Mouse (Mus musculus): ENCODE results near the gene Nudt8.
A peak's percentile ranks its signal among the peaks of the same experiment; 100 is the strongest.
"Not testable (repeated sequence)": the region's sequence is repeated elsewhere in the genome, so short reads cannot be mapped to it uniquely, and the experiment has no call there.

Gene Nudt8

GRCm38 (mm10) chr19:4017921-4018587 is 17.7 kb downstream of the Nudt8 start:
- DNase-seq = no peak

DNA sequence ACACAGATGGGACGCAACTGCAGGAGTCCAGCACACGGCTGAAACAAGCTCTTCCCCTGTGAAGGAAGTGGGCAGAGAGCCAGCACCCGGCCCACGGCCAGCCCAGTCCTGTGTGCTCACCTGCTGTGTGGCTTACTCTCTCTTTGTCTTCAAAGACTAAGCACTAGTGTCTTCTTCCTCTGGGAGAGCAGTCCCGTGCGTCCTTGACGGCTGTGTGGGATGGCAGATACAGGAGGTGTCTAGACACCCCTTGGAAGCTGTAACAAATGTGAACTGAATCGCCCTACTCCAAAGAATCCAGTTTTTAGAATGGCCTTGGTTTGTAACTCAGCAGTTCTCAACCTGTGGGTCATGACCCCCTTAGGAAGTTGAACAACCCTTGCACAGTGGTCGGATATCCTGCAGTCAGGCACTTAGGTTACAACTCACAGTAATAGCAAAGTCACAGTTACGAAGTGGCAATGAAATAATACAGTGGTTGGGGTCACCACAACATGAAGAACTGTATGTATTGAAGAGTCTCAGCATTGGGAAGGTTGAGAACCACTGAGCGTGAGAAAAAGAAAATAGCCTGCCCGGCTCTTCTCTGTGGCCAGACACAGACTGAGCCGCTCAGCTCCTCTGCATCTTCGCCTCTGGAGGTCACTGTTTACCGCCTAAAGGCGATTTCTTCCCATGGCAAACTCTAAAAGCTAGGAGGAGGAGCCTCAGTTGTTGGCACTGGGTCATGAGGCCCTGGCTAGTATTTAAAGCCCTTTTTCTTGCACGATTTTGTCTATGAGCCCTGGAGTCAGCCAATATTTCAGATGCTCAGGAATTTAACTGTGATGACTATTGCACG is 18.6 kb downstream of the Nudt8 start:
- DNase-seq = peak; percentile 90

GRCm38 (mm10) chr19:4023185-4023584 is 22.8 kb downstream of the Nudt8 start:
- no peak for DNase-seq

DNA sequence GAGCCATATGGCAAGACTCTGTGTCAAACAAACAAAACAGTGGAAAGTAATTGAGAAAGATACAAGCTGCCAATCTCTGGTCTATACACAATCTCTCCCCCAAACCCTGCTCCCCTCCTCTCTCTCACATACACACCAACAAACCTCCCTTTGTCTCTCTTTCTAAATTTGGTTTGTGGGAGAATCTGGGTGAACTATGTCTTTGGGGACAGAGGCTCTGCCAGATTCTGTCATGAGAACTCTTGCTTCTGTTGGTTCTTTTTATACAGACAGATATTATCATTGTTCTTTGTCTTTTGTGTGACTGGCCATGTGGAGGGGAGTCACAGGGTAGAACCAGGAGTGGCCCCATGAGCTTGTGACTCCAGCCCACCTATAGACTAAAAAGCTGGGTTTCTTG is 27.2 kb downstream of the Nudt8 start:
- no peak for DNase-seq

DNA sequence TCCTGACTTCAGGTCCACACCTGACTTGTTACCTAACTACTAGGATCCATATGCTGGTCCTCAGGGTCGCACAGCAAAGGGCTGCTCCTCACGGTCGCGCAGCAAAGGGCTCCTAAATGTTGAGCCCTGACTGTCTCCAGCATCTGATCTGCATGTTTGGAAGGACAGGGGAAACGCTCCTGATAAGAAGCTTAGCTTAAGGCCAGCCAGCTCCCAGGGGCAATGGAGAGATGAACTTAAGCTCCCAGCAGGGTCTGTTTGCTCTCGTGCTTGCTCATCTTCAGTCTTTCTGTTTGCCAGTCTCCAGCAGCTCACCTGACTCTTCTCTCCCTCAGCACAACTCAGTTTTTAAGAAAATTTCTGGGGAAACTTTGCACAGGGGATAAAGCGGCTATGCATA is 32.3 kb downstream of the Nudt8 start:
- DNase-seq = no peak

DNA sequence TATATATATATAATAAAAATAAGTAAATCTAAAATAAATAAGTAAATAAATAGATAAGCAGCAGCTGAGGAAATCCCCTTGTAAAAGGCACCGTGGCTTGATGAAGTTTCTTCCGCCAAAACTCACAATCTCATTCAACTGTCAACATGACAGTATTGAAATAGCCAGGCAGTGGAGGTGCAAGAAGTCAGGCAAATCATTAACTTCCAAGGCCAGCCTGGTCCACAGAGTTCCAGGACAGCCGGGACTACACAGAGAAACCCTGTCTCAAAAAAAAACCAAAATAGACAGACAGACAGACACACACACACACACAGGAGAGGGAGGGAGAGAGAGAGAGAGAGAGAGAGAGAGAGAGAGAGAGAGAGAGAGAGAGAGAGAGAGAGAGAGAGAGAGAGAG is 32.9 kb downstream of the Nudt8 start:
- no peak for DNase-seq

GRCm38 (mm10) chr19:4033742-4034141 is 33.4 kb downstream of the Nudt8 start:
- DNase-seq = no peak

- DNase-seq = no peak
Observed at GRCm38 (mm10) chr19:4036327-4037045, 36.1 kb downstream of the Nudt8 start.

DNA sequence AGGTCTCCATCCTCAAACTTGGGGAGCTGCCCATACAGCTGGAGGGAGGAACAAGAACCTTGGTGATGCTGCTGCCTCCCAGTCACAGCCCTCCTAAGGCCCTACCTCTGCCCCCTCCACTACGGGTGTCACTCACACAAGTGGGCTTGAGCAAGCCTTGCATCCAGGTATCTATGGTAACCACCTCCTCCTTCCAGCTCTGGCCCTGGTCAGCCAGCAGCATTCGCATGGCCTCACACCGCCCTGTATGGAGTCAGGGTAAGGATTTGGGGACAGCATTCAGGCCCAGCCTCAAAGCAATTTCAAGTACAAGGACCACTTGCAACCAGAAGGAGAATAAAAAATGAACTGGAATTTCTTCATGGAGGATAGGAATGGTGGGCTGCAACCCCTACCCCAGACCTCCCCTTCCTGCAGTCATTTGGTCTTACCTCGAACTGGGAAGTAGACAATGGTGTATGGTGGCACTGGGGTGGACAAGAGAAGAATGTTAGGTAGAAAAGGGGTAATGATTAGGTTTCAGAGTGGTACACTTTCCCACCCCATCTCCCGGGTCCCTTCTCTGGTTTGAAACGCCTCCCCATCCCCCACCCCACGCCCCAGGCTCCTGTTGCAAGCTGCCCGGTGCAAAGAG is 36.9 kb downstream of the Nudt8 start:
- not testable (repeated sequence) for DNase-seq

DNA sequence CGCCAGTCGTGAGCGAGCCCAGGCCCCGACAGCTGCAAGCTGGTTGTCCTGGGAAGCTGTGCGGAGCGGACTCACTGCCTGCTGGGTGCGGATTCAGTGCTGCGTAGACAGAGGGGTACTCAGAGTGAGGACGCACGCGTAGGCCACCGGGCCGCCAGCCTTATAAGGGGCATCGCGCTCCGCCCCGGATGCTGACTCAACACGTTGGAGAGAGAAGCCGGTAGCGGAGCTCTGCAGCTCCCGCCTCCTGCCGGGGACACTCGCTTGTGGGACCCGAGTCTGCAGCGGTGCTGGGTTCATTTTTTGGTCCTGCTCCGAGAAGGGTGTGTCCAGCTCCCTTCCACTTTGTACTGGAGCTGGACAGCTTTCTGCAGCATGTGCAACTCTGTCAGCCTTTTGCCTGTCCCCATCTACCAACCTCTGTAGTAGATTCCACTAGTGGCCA is 37.4 kb downstream of the Nudt8 start, which contains the start of gene Gstp1:
TSS of gene Gstp1 (minus strand) at position 198 of the 445 bp plus-strand sequence.
- peak; percentile 81 to 87 for DNase-seq

DNA sequence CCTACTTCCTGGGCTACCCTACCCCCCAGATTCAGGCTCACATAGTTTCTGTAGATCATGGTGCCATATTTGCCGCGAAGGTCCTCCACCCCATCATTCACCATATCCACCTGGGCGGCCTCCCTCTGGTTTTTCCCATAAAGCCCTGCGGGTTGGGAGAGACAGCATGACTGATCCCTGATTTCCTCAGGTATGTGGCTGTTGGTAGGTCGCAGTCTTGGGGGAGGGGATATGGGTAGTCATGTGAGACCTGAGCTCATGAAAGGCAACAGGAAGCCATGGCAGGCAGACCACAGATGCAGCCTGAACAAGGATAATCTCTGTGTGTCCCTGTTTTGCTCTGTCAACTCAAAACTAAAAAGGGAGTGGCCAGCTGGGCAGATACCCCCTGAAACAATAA is 40.6 kb downstream of the Nudt8 start:
- not testable (repeated sequence) for DNase-seq

GRCm38 (mm10) chr19:4041500-4041899 is 41.1 kb downstream of the Nudt8 start:
- not testable (repeated sequence) for DNase-seq

- DNase-seq = no peak
Observed at GRCm38 (mm10) chr19:4042124-4042523, 41.7 kb downstream of the Nudt8 start.

DNA sequence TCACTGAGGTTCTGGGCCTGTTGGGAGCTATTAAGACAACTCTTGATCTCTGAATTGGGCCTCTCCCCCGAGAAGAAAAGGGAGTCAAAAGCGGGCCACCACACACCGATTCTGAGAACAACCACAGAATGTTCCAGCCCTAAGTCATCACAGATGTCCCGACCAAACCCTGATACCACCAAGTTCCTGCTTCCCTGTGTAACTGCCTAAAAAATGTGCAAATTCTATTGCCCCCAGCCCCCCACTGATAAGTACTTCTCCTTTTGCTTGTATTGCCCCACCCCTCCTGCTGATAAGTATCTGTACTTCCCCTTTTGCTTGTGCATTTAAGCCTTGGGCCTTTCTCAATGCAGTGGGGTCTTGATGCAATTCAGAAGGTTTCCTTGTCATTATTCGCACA is 43.7 kb downstream of the Nudt8 start:
- not testable (repeated sequence) for DNase-seq

DNA sequence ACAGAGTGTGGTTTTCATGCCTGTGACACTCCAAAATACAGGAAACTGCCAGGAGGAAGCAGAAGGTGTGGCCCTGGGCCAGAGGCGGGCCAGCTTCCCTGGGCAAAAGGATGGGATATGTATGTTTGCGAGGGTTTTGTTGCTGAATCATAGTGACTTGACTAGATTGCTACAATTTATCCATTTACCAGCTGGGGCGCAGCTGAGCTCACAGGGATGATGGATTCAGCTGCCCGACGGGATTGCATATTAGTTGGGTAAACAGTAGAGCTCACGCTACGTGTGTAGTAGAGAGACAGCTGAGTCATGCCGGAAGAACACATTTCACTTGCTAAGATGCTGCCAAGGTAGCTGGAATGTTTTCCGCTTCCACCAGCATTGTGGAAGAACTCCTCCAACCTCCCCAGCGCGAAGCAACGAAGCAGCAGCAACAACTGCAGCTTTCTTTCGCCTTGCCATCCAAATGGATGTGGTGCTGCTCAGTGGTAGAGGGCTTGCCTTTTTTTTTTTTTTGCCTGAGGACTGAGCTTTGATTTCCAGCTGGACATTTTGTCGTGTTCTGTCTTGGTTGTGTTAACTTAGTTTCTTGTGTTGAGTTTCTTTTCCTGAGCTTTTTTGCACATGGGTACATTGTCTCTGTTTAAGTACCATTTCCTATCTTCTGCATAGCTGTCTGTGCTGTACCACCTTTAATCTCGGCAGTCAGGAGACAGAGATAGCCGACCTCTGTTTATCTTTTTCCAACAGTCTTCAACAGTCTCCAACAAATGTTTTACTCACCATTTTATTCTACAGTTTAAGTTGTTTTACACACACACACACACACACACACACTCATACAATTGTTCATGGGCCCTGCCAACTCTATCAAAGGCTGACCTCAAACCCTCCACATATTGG is 45.8 kb downstream of the Nudt8 start, which contains the start of gene Gstp2:
TSS of gene Gstp2 (minus strand) at position 58 of the 900 bp plus-strand sequence.
- DNase-seq = peak; percentile 82 to 86

- no peak for DNase-seq
Observed at GRCm38 (mm10) chr19:4046866-4047254, 46.5 kb downstream of the Nudt8 start.

GRCm38 (mm10) chr19:4047859-4048258 is 47.5 kb downstream of the Nudt8 start:
- peak; percentile 91 to 95 for DNase-seq

DNA sequence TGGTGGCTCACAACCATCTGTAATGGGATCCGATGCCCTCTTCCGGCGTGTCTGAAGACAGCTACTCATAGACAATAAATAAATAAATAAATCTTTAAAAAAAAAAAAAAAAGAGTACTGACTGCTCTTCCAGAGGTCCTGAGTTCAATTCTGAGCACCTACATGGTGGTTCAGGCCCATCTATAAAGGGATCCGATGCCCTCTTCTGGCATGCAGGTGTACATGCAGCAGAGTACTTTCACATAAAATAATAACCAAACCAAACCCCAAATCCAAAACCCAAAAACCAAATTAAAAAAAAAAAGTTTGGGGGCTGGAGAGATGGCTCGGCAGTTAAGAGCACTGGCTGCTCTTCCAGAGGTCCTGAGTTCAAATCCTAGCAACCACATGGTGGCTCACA is 48.7 kb downstream of the Nudt8 start:
- not testable (repeated sequence) for DNase-seq

DNA sequence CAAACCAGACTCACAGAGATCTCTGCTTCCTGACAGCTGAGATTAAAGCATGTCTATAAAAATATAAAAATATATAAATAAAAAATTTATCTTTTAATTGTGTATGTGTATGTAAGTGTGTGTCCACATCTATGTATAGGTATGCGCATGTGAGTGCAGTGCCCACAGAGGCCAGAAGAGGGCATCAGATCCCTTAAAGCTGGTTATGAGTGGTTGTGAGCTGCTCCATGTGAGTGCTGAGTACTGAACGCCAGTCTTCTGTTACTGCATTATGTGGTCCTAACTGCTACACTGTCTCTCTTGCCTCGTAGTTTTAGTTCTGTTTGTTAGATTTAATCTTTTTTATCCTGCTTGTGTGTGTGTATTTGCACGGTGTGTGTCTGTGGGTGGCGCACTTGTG is 50.6 kb downstream of the Nudt8 start:
- DNase-seq = no peak

Measured in cerebellum, postnatal 10 days (tissue).